Mouse (Mus musculus) hindbrain, embryonic 10.5 days (tissue): ENCODE measurements around the gene Olfr768. TPM values are rescaled to one million over a fixed set of nuclear protein-coding genes. Genes with fewer than 3 reads are reported as not detected.
"Not testable (repeated sequence)": the region's sequence is repeated elsewhere in the genome, so short reads cannot be mapped to it uniquely, and the experiment has no call there.

Source experiments
- DNase-seq: peaks from one replicate; pipeline ENCODE4 v3.0.0-alpha.2; 2017; ENCODE audit warnings: low spot score
- H3K27ac ChIP-seq: fragments of 300-500 bp; sonication (generic); 2 replicates; pipeline ENCODE4 v1.5.1; 2016; ENCODE audit warnings: mild to moderate bottlenecking, moderate library complexity
- H3K27me3 ChIP-seq: fragments of 300-500 bp; sonication (generic); 2 replicates; pipeline ENCODE4 v1.6.1; 2016; ENCODE audit warnings: mild to moderate bottlenecking; ENCODE audit not compliant: poor library complexity, insufficient read depth, severe bottlenecking
- H3K36me3 ChIP-seq: fragments of 300-500 bp; sonication (generic); 2 replicates; pipeline ENCODE4 v1.6.1; 2016; ENCODE audit warnings: mild to moderate bottlenecking, moderate library complexity
- H3K4me1 ChIP-seq: fragments of 300-500 bp; sonication (generic); replicated peaks from 2 replicates; pipeline ENCODE4 v1.6.1; 2016; ENCODE audit warnings: mild to moderate bottlenecking
- H3K4me3 ChIP-seq: fragments of 300-500 bp; sonication (generic); 2 replicates; pipeline ENCODE4 v1.5.1; 2016; ENCODE audit warnings: mild to moderate bottlenecking, moderate library complexity
- H3K9me3 ChIP-seq: fragments of 300-500 bp; sonication (generic); 2 replicates; pipeline ENCODE4 v1.6.1; 2016; ENCODE audit warnings: mild to moderate bottlenecking, moderate library complexity
- WGBS: fragments of 180-500 bp; shearing (Covaris S2); methylation state at CpG from one replicate; pipeline ENCODE4 v1.1.7; 2016; 5-methylcytosine and 5-hydroxymethylcytosine counted together
- polyA plus RNA-seq: library from polyadenylated mRNA; unstranded; fragments of >200 nt; fragmentation: Nextera tagmentation; extraction: Ambion mirVana; gene quantifications from 2 replicates; pipeline ENCODE4 v1.2.1, GENCODE M21; 2016

Olfr768 gene
- not detected in 2 replicates for polyA plus RNA-seq

GRCm38 (mm10) chr10:129099275-129099674 is at the start of gene Olfr768:
TSS of gene Olfr768 (minus strand) at chr10:129099375.
- Histone ChIP-seq H3K27me3 (no peaks in the 10 kb centered on the region), H3K9me3 (no peaks in the 10 kb centered on the region), H3K4me1 (no peaks in the 10 kb centered on the region), H3K4me3 (no peak within 1 kb of the TSS), H3K36me3 (no peaks in the 10 kb centered on the region), H3K27ac (no peak within 1 kb of the TSS)
- 89% methylated on average over 1 of the region's 1 CpGs for WGBS
- no peak for DNase-seq

- H3K4me1 ChIP-seq, result no peaks in the 10 kb centered on the region
- H3K27ac ChIP-seq, result no peak within 1 kb of the TSS
- no peaks in the 10 kb centered on the region for H3K36me3 ChIP-seq
- 91% methylated on average over 2 of the region's 2 CpGs for WGBS
- no peaks in the 10 kb centered on the region for H3K9me3 ChIP-seq
- no peaks in the 10 kb centered on the region for H3K27me3 ChIP-seq
- DNase-seq, result no peak
- H3K4me3 ChIP-seq, result no peak within 1 kb of the TSS
Observed at GRCm38 (mm10) chr10:129138898-129139297, 39.7 kb upstream of the Olfr768 start, which contains the start of gene Olfr770. TSS of gene Olfr770 (minus strand) at chr10:129138998.

GRCm38 (mm10) chr10:129117761-129118160 is 18.6 kb upstream of the Olfr768 start, which contains the start of gene Olfr769:
TSS of gene Olfr769 (minus strand) at chr10:129117861.
- no peak within 1 kb of the TSS for H3K27ac ChIP-seq
- 88% methylated on average over 2 of the region's 2 CpGs for WGBS
- H3K27me3 ChIP-seq, result no peaks in the 10 kb centered on the region
- H3K4me1 ChIP-seq, result no peaks in the 10 kb centered on the region
- H3K9me3 ChIP-seq, result no peaks in the 10 kb centered on the region
- DNase-seq, result no peak
- no peaks in the 10 kb centered on the region for H3K36me3 ChIP-seq
- no peak within 1 kb of the TSS for H3K4me3 ChIP-seq

- DNase-seq, result no peak
- 96% methylated on average over 3 of the region's 3 CpGs for WGBS
- no peak overlapping the region for H3K27ac ChIP-seq
- H3K4me1 ChIP-seq, result no peaks in the 10 kb centered on the region
- no peaks in the 10 kb centered on the region for H3K36me3 ChIP-seq
- H3K4me3 ChIP-seq, result no peak overlapping the region
- H3K9me3 ChIP-seq, result no peaks in the 10 kb centered on the region
- no peaks in the 10 kb centered on the region for H3K27me3 ChIP-seq
Observed at GRCm38 (mm10) chr10:129115146-129115545, 16.0 kb upstream of the Olfr768 start.

- H3K27me3 ChIP-seq, result no peaks in the 10 kb centered on the region
- 33% methylated on average over 3 of the region's 3 CpGs for WGBS
- no peak overlapping the region for H3K4me3 ChIP-seq
Observed at GRCm38 (mm10) chr10:129101231-129101630, 2.1 kb upstream of the Olfr768 start.

GRCm38 (mm10) chr10:129082810-129083209 is 16.4 kb downstream of the Olfr768 start, which contains the start of gene Olfr767:
TSS of gene Olfr767 (minus strand) at chr10:129082910.
- not testable (repeated sequence) for H3K9me3 ChIP-seq, H3K27ac ChIP-seq, H3K4me1 ChIP-seq, DNase-seq, H3K4me3 ChIP-seq, H3K27me3 ChIP-seq, H3K36me3 ChIP-seq

More at GRCm38 (mm10) chr10:129101231-129101630, 2.1 kb upstream of the Olfr768 start:
- H3K4me1 ChIP-seq, result no peaks in the 10 kb centered on the region
- H3K9me3 ChIP-seq, result no peaks in the 10 kb centered on the region
- no peaks in the 10 kb centered on the region for H3K36me3 ChIP-seq
- no peak for DNase-seq
- H3K27ac ChIP-seq, result no peak overlapping the region

GRCm38 (mm10) chr10:129068877-129069276 is 30.3 kb downstream of the Olfr768 start, which contains the start of gene Olfr766-ps1:
TSS of gene Olfr766-ps1 (minus strand) at chr10:129068977.
- DNase-seq, result no peak
- H3K9me3 ChIP-seq, result no peaks in the 10 kb centered on the region
- H3K4me1 ChIP-seq, result no peaks in the 10 kb centered on the region
- no peak within 1 kb of the TSS for H3K27ac ChIP-seq
- no peak within 1 kb of the TSS for H3K4me3 ChIP-seq
- H3K36me3 ChIP-seq, result no peaks in the 10 kb centered on the region
- 89% methylated on average over 2 of the region's 2 CpGs for WGBS
- H3K27me3 ChIP-seq, result no peaks in the 10 kb centered on the region

GRCm38 (mm10) chr10:129049898-129050297 is 49.3 kb downstream of the Olfr768 start, which contains the start of gene Olfr765:
TSS of gene Olfr765 (minus strand) at chr10:129049998.
- H3K4me1 ChIP-seq, H3K27ac ChIP-seq, H3K4me3 ChIP-seq, H3K36me3 ChIP-seq, DNase-seq, H3K9me3 ChIP-seq, H3K27me3 ChIP-seq: not testable (repeated sequence)

Other genes with a start within 250 kb of the Olfr768 start
- gene Gdf11, start 207.7 kb downstream of the Olfr768 start, polyA plus RNA-seq, result 8.9 and 11.1 TPM in 2 replicates
- 240 and 253 TPM in 2 replicates for gene Cd63, start 198.4 kb downstream of the Olfr768 start, polyA plus RNA-seq
- gene Rdh5, start 176.5 kb downstream of the Olfr768 start, polyA plus RNA-seq, result 15.8 and 18.7 TPM in 2 replicates
- 229 and 285 TPM in 2 replicates for gene Bloc1s1, start 175.3 kb downstream of the Olfr768 start, polyA plus RNA-seq
- gene Itga7, start 165.6 kb downstream of the Olfr768 start, polyA plus RNA-seq, result 3.7 and 4.0 TPM in 2 replicates
- not detected in 2 replicates for gene Mettl7b, start 138.4 kb downstream of the Olfr768 start, polyA plus RNA-seq
- 0.06 TPM in 1 of 2 replicates, not detected in the other for gene Olfr9, start 109.9 kb downstream of the Olfr768 start, polyA plus RNA-seq
- gene Olfr763, start 88.6 kb downstream of the Olfr768 start, polyA plus RNA-seq, result not detected in 2 replicates
- not detected in 2 replicates for gene Olfr764-ps1, start 59.5 kb downstream of the Olfr768 start, polyA plus RNA-seq
- not detected in 2 replicates for gene Olfr765, start 49.4 kb downstream of the Olfr768 start, polyA plus RNA-seq
- gene Olfr766-ps1, start 30.4 kb downstream of the Olfr768 start, polyA plus RNA-seq, result not detected in 2 replicates
- gene Olfr767, start 16.5 kb downstream of the Olfr768 start, polyA plus RNA-seq, result not detected in 2 replicates
- gene Olfr769, start 18.5 kb upstream of the Olfr768 start, polyA plus RNA-seq, result not detected in 2 replicates
- not detected in 2 replicates for gene Olfr770, start 39.6 kb upstream of the Olfr768 start, polyA plus RNA-seq
- gene Olfr771, start 65.4 kb upstream of the Olfr768 start, polyA plus RNA-seq, result not detected in 2 replicates
- not detected in 2 replicates for gene Olfr772, start 78.5 kb upstream of the Olfr768 start, polyA plus RNA-seq
- not detected in 2 replicates for gene Olfr773, start 88.0 kb upstream of the Olfr768 start, polyA plus RNA-seq
- gene Olfr774, start 136.8 kb upstream of the Olfr768 start, polyA plus RNA-seq, result not detected in 2 replicates
- gene Olfr775, start 149.0 kb upstream of the Olfr768 start, polyA plus RNA-seq, result not detected in 2 replicates
- not detected in 2 replicates for gene Olfr776, start 159.8 kb upstream of the Olfr768 start, polyA plus RNA-seq
- gene Olfr777, start 172.1 kb upstream of the Olfr768 start, polyA plus RNA-seq, result 0.10 TPM in 1 of 2 replicates, not detected in the other
- gene Olfr780, start 218.7 kb upstream of the Olfr768 start, polyA plus RNA-seq, result not detected in 2 replicates
- gene Olfr781, start 229.5 kb upstream of the Olfr768 start, polyA plus RNA-seq, result not detected in 2 replicates
- not detected in 2 replicates for gene Olfr782, start 249.5 kb upstream of the Olfr768 start, polyA plus RNA-seq